Mouse (Mus musculus) hindbrain, embryonic 16.5 days (tissue): ENCODE data around the gene Ceacam1. TPM values are rescaled to one million over a fixed set of nuclear protein-coding genes. Genes with fewer than 3 reads are reported as not detected.
"Not testable (repeated sequence)": the region's sequence is repeated elsewhere in the genome, so short reads cannot be mapped to it uniquely, and the experiment has no call there.

Experiments used
- ATAC-seq: fragments of 200-750 bp; cut with Nextera tagmentation; 2 replicates; pipeline ENCODE4 v1.8.0; 2017; ENCODE audit warnings: moderate TSS enrichment, moderate library complexity
- H3K27ac ChIP-seq: fragments of 300-500 bp; sonication (generic); 2 replicates; pipeline ENCODE4 v1.5.1; 2014; ENCODE audit warnings: low read depth, mild to moderate bottlenecking, control low read depth, low read length, moderate library complexity
- H3K27me3 ChIP-seq: fragments of 300-500 bp; sonication (generic); replicated peaks from 2 replicates; pipeline ENCODE4 v1.6.1; 2014; ENCODE audit warnings: low read length; ENCODE audit not compliant: control insufficient read depth, insufficient read depth
- H3K36me3 ChIP-seq: fragments of 300-500 bp; sonication (generic); 2 replicates; pipeline ENCODE4 v1.6.1; 2014; ENCODE audit warnings: mild to moderate bottlenecking, low read length, moderate library complexity, mixed read lengths; ENCODE audit not compliant: control insufficient read depth, insufficient read depth
- H3K4me1 ChIP-seq: fragments of 300-500 bp; sonication (generic); 2 replicates; pipeline ENCODE4 v1.6.1; 2014; ENCODE audit warnings: low read depth, low read length; ENCODE audit not compliant: control insufficient read depth, insufficient read depth
- H3K4me2 ChIP-seq: fragments of 300-500 bp; sonication (generic); 2 replicates; pipeline ENCODE4 v1.6.1; 2014; ENCODE audit warnings: mild to moderate bottlenecking, low read length, control low read depth, moderate library complexity
- H3K4me3 ChIP-seq: fragments of 300-500 bp; sonication (generic); 2 replicates; pipeline ENCODE4 v1.5.1; 2014; ENCODE audit warnings: mild to moderate bottlenecking, low read length, control low read depth, moderate library complexity
- H3K9ac ChIP-seq: fragments of 300-500 bp; sonication (generic); 2 replicates; pipeline ENCODE4 v1.6.1; 2014; ENCODE audit warnings: low read depth, mild to moderate bottlenecking, control low read depth, low read length, moderate library complexity
- H3K9me3 ChIP-seq: fragments of 300-500 bp; sonication (generic); 2 replicates; pipeline ENCODE4 v1.6.1; 2014; ENCODE audit warnings: mild to moderate bottlenecking, low read length, moderate library complexity; ENCODE audit not compliant: control insufficient read depth
- WGBS: fragments of 180-500 bp; shearing (Covaris S2); extraction: QIAGEN DNeasy Blood & Tissue Kit; methylation state at CpG from one replicate; pipeline ENCODE4 v1.1.7; 2014; 5-methylcytosine and 5-hydroxymethylcytosine counted together
- polyA plus RNA-seq: library from polyadenylated mRNA; unstranded; fragments of >200 nt; fragmentation: Nextera tagmentation; extraction: Ambion mirVana; gene quantifications from 2 replicates; pipeline ENCODE4 v1.2.1, GENCODE M21; 2015

The Ceacam1 gene
- polyA plus RNA-seq, 1 experiment from 2014 or later = 1.6 TPM

DNA sequence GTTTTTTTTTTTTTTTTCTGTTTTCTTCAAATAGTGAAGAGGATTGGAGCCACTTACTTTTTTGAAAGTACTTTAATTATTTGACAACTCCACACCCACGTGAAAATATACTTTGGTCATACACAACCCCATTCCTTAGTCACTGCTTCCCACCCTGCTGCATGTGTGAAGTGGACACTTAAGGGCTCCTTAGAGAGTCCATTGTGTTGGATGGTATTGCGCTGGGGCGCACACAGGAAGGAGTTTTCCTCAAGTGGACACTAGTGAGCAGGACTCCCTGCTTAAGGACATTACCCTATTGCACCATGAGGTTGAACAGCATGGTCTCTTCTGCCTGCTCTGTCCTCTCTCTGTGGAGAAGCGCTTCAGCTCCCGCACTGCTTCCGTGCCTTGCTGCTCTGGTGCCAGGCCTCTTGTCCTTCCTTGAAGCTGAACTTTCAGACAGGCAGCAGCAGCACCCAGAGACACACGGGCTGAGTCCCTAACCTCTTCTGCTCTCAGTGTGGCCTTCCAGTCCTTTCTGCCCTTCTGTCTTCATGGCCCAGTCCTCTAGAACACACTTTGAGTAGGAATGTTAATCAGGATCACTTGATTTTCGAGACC, 5.8 kb upstream of the Ceacam1 start:
- no peak for ATAC-seq
- no peaks in the 10 kb centered on the region for H3K36me3 ChIP-seq
- H3K9me3 ChIP-seq = no peaks in the 10 kb centered on the region
- H3K4me1 ChIP-seq = no peaks in the 10 kb centered on the region
- WGBS = 86% methylated on average over 8 of the region's 8 CpGs
- H3K27me3 ChIP-seq = no peaks in the 10 kb centered on the region
- no peak overlapping the region for H3K27ac ChIP-seq
- H3K9ac ChIP-seq = no peak overlapping the region
- no peak overlapping the region for H3K4me2 ChIP-seq
- H3K4me3 ChIP-seq = no peak overlapping the region

- H3K4me2 ChIP-seq, H3K27me3 ChIP-seq, ATAC-seq, H3K27ac ChIP-seq, H3K4me3 ChIP-seq, H3K36me3 ChIP-seq, H3K9ac ChIP-seq, H3K4me1 ChIP-seq, H3K9me3 ChIP-seq: not testable (repeated sequence)
- 64% methylated on average over 8 of the region's 8 CpGs for WGBS
These were observed 3.4 kb upstream of the Ceacam1 start for GRCm38 (mm10) chr7:25480791-25481190.

DNA sequence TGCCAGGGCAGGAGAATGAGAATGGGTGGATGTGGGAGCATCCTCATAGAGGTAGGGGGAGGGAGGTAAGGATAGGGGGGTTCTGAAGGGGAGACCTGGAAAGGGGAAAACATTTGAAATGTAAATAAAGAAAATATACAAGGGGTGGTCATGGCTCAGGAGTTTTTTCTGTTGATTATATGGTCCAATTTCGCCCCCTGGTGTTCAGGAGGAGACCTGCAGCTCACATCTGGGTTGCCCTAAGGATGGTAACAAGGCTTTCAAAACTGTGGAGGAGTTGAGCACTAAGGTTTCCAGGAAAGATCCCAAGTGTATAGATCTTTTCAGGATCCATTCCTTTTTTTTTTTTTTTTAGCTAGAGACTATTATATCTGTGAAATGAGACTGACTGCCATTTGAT, 2.0 kb upstream of the Ceacam1 start:
- H3K4me1 ChIP-seq = no peaks in the 10 kb centered on the region
- no peak overlapping the region for H3K27ac ChIP-seq
- H3K4me2 ChIP-seq = no peak overlapping the region
- H3K9me3 ChIP-seq = no peaks in the 10 kb centered on the region
- H3K9ac ChIP-seq = no peak overlapping the region
- H3K27me3 ChIP-seq = no peaks in the 10 kb centered on the region
- no peaks in the 10 kb centered on the region for H3K36me3 ChIP-seq
- 0% methylated on average over 1 of the region's 1 CpGs for WGBS
- ATAC-seq = no peak
- no peak overlapping the region for H3K4me3 ChIP-seq

DNA sequence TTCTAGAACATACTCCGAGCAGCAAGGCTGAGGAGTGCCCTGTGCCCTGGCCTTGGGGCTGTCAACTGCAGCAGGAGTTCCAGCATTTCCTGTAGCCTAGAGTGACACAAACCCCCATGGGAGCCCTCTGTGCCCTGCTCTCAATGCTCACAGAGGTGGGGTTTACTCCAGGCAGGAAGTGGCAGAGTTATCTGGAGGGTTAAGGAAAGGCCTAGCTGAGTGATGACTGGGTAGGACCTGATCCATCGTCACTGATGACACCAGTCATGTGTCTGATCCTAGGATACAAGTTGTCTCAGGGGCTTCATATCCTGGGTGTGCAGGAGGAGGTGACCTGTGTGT, 320 bp upstream of the Ceacam1 start:
- H3K4me2 ChIP-seq, H3K9me3 ChIP-seq, H3K36me3 ChIP-seq, H3K27ac ChIP-seq, H3K9ac ChIP-seq, H3K27me3 ChIP-seq, ATAC-seq, H3K4me1 ChIP-seq, H3K4me3 ChIP-seq: not testable (repeated sequence)
- WGBS = 64% methylated on average over 1 of the region's 2 CpGs

DNA sequence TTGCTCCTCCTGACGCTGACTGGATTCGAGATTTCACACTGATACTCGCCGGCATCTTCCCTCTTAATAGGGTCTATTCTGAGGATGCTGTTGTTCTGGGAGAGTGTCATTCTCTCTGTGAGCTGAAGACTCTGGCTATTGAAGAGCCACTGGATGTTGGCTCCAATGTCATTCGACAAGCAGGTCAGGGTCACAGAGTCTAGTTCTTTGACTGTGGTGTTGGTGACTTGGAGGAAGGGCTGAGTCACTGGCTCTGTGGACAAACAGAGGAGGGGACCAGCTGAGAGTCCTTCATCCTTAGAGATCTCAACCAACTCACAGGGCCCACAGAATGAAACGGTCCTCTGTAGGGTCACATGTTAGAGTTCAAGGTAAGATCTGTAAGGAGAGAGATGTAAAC, 5.6 kb downstream of the Ceacam1 start:
- H3K4me3 ChIP-seq, H3K36me3 ChIP-seq, H3K27ac ChIP-seq, H3K27me3 ChIP-seq, H3K4me1 ChIP-seq, H3K4me2 ChIP-seq, ATAC-seq, H3K9me3 ChIP-seq, H3K9ac ChIP-seq: not testable (repeated sequence)
- 80% methylated on average over 6 of the region's 6 CpGs for WGBS

- not testable (repeated sequence) for H3K27me3 ChIP-seq, H3K27ac ChIP-seq, H3K4me3 ChIP-seq, ATAC-seq, H3K4me1 ChIP-seq, H3K9me3 ChIP-seq, H3K4me2 ChIP-seq, H3K36me3 ChIP-seq, H3K9ac ChIP-seq
- 83% methylated on average over 3 of the region's 3 CpGs for WGBS
These were observed 11.8 kb downstream of the Ceacam1 start for GRCm38 (mm10) chr7:25465586-25465985.

DNA sequence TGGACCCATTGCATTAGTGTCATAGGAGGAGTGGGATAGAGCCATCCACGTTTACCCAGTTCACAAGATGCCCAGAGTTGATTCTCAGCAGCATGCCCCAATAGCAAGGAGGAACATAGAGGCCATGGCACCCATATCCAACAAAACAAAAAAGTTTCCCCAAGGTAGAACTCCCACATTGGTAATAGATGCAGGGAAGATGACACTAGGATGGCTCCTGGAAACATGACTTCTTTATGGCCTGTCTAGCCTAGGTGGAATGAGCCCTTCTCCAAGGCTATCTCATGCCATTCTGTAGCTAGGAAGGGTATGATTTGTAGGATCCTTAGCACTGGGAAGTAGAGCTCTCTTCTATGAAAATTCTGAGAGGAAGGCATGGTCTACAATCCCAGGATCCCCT, 12.4 kb downstream of the Ceacam1 start:
- ATAC-seq = no peak
- WGBS = 88% methylated on average over 1 of the region's 1 CpGs
- H3K4me1 ChIP-seq = no peaks in the 10 kb centered on the region

GRCm38 (mm10) chr7:25462033-25462337, 15.4 kb downstream of the Ceacam1 start:
- no CpG with 5 or more reads among the region's 1 CpGs for WGBS
- H3K27me3 ChIP-seq, H3K27ac ChIP-seq, H3K4me1 ChIP-seq, H3K4me2 ChIP-seq, H3K4me3 ChIP-seq, ATAC-seq, H3K9ac ChIP-seq, H3K36me3 ChIP-seq, H3K9me3 ChIP-seq: not testable (repeated sequence)

More for the DNA sequence above, 12.4 kb downstream of the Ceacam1 start:
- Histone ChIP-seq H3K27ac (no peak overlapping the region), H3K36me3 (no peaks in the 10 kb centered on the region), H3K27me3 (no peaks in the 10 kb centered on the region), H3K4me2 (no peak overlapping the region), H3K4me3 (no peak overlapping the region), H3K9me3 (no peaks in the 10 kb centered on the region), H3K9ac (no peak overlapping the region)

DNA sequence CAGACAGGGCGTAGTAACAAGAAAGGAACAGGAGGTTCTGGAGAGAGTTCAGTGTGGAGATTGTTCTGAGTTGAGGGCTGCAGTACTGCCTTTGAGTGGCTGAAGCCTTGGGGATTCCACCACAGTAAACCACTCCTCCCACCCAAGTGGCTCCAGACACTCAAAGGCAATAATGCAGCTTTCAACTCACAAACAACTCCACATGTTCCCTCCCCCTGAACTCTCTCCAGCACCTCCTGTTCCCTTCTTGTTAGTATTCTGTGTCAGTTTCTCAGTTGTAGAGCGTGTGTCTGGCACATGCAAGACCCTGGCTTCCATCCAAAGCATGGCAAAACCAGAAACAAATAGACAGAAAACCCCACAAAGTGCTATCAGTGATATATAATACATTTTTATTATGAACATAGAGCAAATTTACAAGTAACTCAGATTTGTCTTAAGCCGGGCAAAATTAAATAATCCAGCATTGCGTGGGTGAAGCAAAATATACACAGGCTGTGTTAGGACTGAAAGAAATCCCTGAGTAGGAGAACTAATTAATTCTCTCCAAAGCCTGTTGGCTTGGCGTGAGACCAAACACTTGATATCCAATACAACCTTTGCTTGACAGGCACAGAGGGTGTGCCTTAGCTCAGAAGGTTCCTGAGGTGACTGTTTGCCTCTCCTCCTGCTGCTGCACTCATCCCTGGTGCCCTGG, 15.9 kb downstream of the Ceacam1 start:
- not testable (repeated sequence) for H3K4me3 ChIP-seq, H3K4me2 ChIP-seq, H3K27ac ChIP-seq, H3K4me1 ChIP-seq, H3K9ac ChIP-seq, H3K27me3 ChIP-seq, H3K9me3 ChIP-seq, H3K36me3 ChIP-seq
- 42% methylated on average over 4 of the region's 5 CpGs for WGBS
- peak; percentile 87 for ATAC-seq

GRCm38 (mm10) chr7:25452103-25452502, 25.3 kb downstream of the Ceacam1 start:
- Histone ChIP-seq H3K36me3 (no peaks in the 10 kb centered on the region), H3K27ac (no peak overlapping the region), H3K27me3 (no peaks in the 10 kb centered on the region), H3K9me3 (no peaks in the 10 kb centered on the region), H3K4me3 (no peak overlapping the region), H3K4me2 (no peak overlapping the region), H3K4me1 (no peaks in the 10 kb centered on the region), H3K9ac (no peak overlapping the region)
- ATAC-seq = no peak
- 92% methylated on average over 3 of the region's 3 CpGs for WGBS
